8 mouse cellular contexts compared by ENCODE assay signal in the genomic region with DNA sequence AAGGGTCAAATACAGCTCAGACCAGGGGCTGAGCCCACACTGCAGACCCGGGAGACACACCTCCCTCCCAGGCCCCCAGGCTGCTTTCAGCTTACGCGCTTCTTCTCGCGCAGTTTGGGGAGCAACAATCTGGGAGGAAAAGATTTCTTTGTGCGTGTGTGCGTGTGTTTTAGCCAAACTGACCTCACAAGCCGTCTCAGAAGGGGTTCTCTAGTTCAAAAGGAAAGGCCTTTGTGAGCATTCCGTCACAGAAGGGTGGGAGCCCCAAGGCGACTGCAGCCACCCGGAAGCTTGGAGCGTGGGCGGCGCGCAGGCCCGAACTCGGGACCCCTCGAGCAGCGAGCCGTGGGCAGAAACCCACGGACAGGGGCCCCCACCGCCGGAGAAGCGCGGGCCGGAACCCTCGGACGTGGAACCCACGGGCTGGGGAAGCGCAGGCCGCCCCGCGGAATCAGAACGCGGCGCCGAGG. TPM values are rescaled to one million over a fixed set of nuclear protein-coding genes. Genes with fewer than 3 reads are reported as not detected.
DNase-seq lines count a peak whose midpoint lies in the region; ATAC-seq and TF ChIP-seq lines count a peak whose summit lies in the region.

No protein-coding gene starts in this region.

- TF ChIP-seq CTCF in testis, adult 2 months (IDR thresholded peaks at IDR 0.05; ENCODE audit: control insufficient read depth, insufficient read depth, insufficient replicate concordance, low read depth, low read length) = no peak

- TF ChIP-seq POLR2A in testis, adult 2 months (IDR thresholded peaks at IDR 0.05; ENCODE audit: control insufficient read depth, low read depth, low read length) = no peak; the same call in 1 of the 2 replicates

- H3K9ac ChIP-seq in forebrain, embryonic 16.5 days (replicated peaks; ENCODE audit: low read depth, low read length) = peak overlapping the region; percentile 90

- H3K27ac ChIP-seq in testis, adult 2 months (ENCODE audit: control insufficient read depth, insufficient read depth, low read depth, low read length) = peak overlapping the region; percentile 93
- peak overlapping the region; percentile 80 for H3K27ac ChIP-seq in forebrain, embryonic 16.5 days (ENCODE audit: low read length)

- H3K9me3 ChIP-seq in forebrain, embryonic 16.5 days (ENCODE audit: control insufficient read depth, low read length) = no peaks in the 10 kb centered on the region

- H3K4me1 ChIP-seq in testis, adult 2 months (ENCODE audit: control insufficient read depth, insufficient read depth, low read length) = no peaks in the 10 kb centered on the region
- H3K4me1 ChIP-seq in forebrain, embryonic 16.5 days (replicated peaks; ENCODE audit: control insufficient read depth, insufficient read depth, low read length) = peaks cover 17% of the 10 kb centered on the region

- peak; percentile 5 for ATAC-seq in forebrain, embryonic 16.5 days

- no peaks in the 10 kb centered on the region for H3K27me3 ChIP-seq in testis, adult 2 months (ENCODE audit: control insufficient read depth, insufficient read depth, low read length)
- H3K27me3 ChIP-seq in forebrain, embryonic 16.5 days (replicated peaks; ENCODE audit: control insufficient read depth, insufficient read depth, low read length) = no peaks in the 10 kb centered on the region

- peak overlapping the region; percentile 97 for H3K4me3 ChIP-seq in testis, adult 2 months (ENCODE audit: control insufficient read depth, low read depth, low read length)
- peak overlapping the region; percentile 67 for H3K4me3 ChIP-seq in forebrain, embryonic 16.5 days (replicated peaks; ENCODE audit: low read length)

- no peaks in the 10 kb centered on the region for H3K36me3 ChIP-seq in testis, adult 2 months (ENCODE audit: control insufficient read depth, insufficient read depth, low read length)
- H3K36me3 ChIP-seq in forebrain, embryonic 16.5 days (ENCODE audit: control insufficient read depth, insufficient read depth) = no peaks in the 10 kb centered on the region

- DNase-seq in adrenal gland, postnatal 36 days = peak; percentile 45 to 64
- no peak for DNase-seq in adrenal gland, adult 2 months
- no peak for DNase-seq in testis, postnatal 14 days (ENCODE audit: low spot score)
- peak; percentile 58 for DNase-seq in kidney, postnatal 14 days
- DNase-seq in mesoderm, embryonic 11.5 days (ENCODE audit: low read depth, low spot score) = peak; percentile 66
- peak; percentile 73 for DNase-seq in thymus, postnatal 14 days

- H3K4me2 ChIP-seq in forebrain, embryonic 16.5 days (ENCODE audit: low read length) = peak overlapping the region; percentile 63

- 0% methylated on average over 37 of the region's 37 CpGs for WGBS in forebrain, embryonic 16.5 days

RNA-seq across cellular contexts. Expression of a gene that starts 0.5 kb away (rescaled TPM):
- total RNA-seq in adrenal gland, postnatal 36 days (2021) = 10 to 100 TPM; 36.6 to 50.5 TPM
- 10 to 100 TPM; 36.5 to 40.5 TPM for total RNA-seq in adrenal gland, adult 2 months (2021)
- 3.8 and 5.1 TPM in 2 replicates for polyA plus RNA-seq in adrenal gland, adult 2 months (2012; rRNA removed)
- 6.8 and 9.4 TPM in 2 replicates for polyA plus RNA-seq in testis, adult 2 months (2012; rRNA removed)
- polyA plus RNA-seq in forebrain, embryonic 16.5 days (2015; fragmentation: Nextera tagmentation; extraction: Ambion mirVana) = 46.7 and 51.0 TPM in 2 replicates

Comparison
In these comparisons a context has a peak if more than half of its experiments do, and no peak if none do; other contexts are left out.
1. DNase-seq: peak in adrenal gland, postnatal 36 days (2 of 2), kidney, postnatal 14 days (single experiment), mesoderm, embryonic 11.5 days (single experiment) and thymus, postnatal 14 days (single experiment); none in adrenal gland, adult 2 months (single experiment) and testis, postnatal 14 days (single experiment).